Mouse (Mus musculus) small intestine, adult 2 months (tissue): ENCODE measurements at regions not wholly inside any gene's neighbourhood (a gene's known extent, or its start where the extent isn't known, plus 50 kb on each side); places are given as distances from the start of the nearest gene placed in this dataset.

ENCODE experiments used
- H3K27ac ChIP-seq: fragments of 200-500 bp; 2 replicates; pipeline ENCODE4 v1.5.1; 2012; ENCODE audit warnings: low read depth, low read length, control low read depth, inconsistent platforms; ENCODE audit not compliant: insufficient read depth
- H3K27me3 ChIP-seq: fragments of 200-500 bp; 2 replicates; pipeline ENCODE4 v1.6.1; 2012; ENCODE audit warnings: mild to moderate bottlenecking, moderate library complexity, low read length, inconsistent platforms; ENCODE audit not compliant: control insufficient read depth, insufficient read depth
- H3K36me3 ChIP-seq: fragments of 200-500 bp; 2 replicates; pipeline ENCODE4 v1.6.1; 2012; ENCODE audit warnings: mild to moderate bottlenecking, low read length, control low read depth, inconsistent platforms; ENCODE audit not compliant: control insufficient read depth, insufficient read depth
- H3K4me1 ChIP-seq: fragments of 200-500 bp; 2 replicates; pipeline ENCODE4 v1.6.1; 2012; ENCODE audit warnings: low read length, inconsistent platforms, mixed read lengths; ENCODE audit not compliant: control insufficient read depth, insufficient read depth, insufficient read length
- H3K4me3 ChIP-seq: fragments of 200-500 bp; 2 replicates; pipeline ENCODE4 v1.5.1; 2012; ENCODE audit warnings: low read depth, mild to moderate bottlenecking, control low read depth, inconsistent platforms, low read length, moderate library complexity
- CTCF ChIP-seq: fragments of 200-500 bp; IDR thresholded peaks from 2 replicates; pipeline ENCODE4 v1.5.1; 2012; ENCODE audit warnings: low read depth, mild to moderate bottlenecking, control low read depth, inconsistent platforms, low read length, moderate library complexity, mixed read lengths; ENCODE audit not compliant: insufficient replicate concordance, insufficient read length; ENCODE audit errors: extremely low read depth
- POLR2A ChIP-seq: fragments of 200-500 bp; IDR thresholded peaks from 2 replicates; pipeline ENCODE4 v1.6.1; 2012; ENCODE audit warnings: low read depth, mild to moderate bottlenecking, control low read depth, inconsistent platforms, low read length, moderate library complexity
- WGBS: fragments of 180-500 bp; shearing (Covaris S2); methylation state at CpG from one replicate; pipeline ENCODE4 v1.1.7; 2018; 5-methylcytosine and 5-hydroxymethylcytosine counted together

DNA sequence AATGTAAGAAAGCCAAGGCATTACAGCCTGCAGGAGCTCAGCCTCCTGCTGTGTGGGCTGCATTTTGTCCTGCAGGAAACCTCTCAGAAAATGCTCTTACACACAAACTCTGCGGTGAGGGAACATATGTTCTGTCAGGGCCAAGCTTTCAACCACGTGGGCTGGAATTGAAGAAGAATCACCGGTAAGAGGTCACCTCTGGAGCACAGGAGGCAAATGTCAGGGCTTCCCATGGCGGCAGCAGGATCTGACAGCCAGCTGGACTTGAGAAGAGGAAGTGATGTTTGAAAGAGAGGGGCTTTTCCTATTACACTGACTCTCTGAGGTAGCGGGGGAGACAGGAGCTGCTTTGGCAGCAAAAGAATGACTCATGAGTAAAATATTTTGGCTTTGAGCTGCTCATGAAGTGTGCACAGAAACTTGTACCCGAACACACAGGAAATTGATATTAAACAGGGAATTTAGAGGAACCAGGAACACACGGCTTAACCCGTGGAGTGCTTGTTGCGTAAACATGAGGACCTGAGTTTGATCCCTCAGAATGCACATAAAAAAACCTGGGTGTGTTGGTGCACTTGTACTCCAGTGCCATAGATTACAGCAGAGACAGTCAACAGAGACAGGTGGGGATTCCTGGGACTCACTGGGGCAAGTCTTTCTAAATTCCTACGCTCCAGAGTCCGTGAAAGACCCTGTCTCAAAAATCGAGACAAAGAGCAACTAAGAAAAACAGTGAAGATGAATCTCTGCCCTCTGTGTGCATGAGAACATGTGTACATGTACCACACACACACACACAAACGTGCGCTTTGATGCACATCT, 848.1 kb upstream of the A1bg start:
- no peak for TF ChIP-seq CTCF
- TF ChIP-seq POLR2A, result no peak
- Histone ChIP-seq H3K4me1 (no peaks in the 10 kb centered on the region), H3K27ac (no peak overlapping the region), H3K4me3 (no peak overlapping the region), H3K27me3 (no peaks in the 10 kb centered on the region), H3K36me3 (no peaks in the 10 kb centered on the region)
- 75% methylated on average over 14 of the region's 14 CpGs for WGBS

DNA sequence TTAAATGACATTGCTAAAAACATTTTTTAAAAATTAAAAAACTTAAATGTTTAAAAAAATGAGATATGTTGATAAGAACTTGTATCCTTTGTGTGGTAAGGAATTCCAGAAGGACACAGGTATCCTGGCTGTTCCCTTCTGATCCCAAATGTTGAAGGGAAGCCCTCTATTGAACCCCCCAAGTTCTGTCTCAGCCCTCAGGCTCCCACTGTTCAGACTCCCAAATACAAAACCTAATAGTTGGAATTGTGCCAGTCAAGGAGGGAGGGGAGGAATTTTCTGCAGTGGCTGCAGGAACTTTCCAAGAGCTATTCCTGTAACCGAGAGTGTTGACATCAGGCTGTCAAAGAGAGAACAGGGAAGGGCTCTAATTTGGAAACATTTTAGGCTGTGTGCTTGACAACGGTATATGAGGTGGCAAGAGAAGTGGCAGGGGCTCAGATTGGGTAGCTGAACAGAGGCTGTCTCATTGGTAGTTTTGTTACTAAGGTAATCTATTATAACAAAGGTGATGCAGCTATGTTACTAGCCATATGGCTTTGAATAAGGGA, 843.8 kb upstream of the A1bg start:
- Histone ChIP-seq H3K36me3 (no peaks in the 10 kb centered on the region), H3K27me3 (no peaks in the 10 kb centered on the region), H3K4me3 (no peak overlapping the region), H3K27ac (no peak overlapping the region), H3K4me1 (no peaks in the 10 kb centered on the region)
- WGBS, result 63% methylated on average over 2 of the region's 2 CpGs
- TF ChIP-seq POLR2A (no peak), CTCF (no peak)

DNA sequence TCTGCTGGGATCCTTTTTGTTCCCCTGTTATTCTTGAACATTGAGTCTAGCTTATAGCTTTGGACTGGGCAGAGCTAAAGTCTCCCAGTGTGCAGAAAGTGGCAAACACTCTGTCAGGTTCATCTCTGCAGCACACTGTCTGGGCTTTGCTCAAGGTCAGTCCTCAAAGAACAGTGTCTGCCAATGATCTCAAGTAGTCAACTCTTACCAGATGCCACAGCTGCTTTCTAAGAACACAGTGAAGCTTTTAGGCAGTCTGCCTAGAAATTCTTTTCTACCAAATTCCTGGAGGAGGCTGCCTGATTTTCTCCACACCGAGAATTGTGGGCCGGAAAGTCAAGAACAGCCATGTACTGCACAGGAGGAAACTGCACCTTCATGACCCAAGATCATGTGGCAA, 831.0 kb upstream of the A1bg start:
- TF ChIP-seq CTCF, result no peak
- no peak for TF ChIP-seq POLR2A
- H3K36me3 ChIP-seq, result no peaks in the 10 kb centered on the region
- no peak overlapping the region for H3K27ac ChIP-seq
- no peak overlapping the region for H3K4me3 ChIP-seq
- 86% methylated on average over 2 of the region's 2 CpGs for WGBS
- no peaks in the 10 kb centered on the region for H3K4me1 ChIP-seq
- no peaks in the 10 kb centered on the region for H3K27me3 ChIP-seq

DNA sequence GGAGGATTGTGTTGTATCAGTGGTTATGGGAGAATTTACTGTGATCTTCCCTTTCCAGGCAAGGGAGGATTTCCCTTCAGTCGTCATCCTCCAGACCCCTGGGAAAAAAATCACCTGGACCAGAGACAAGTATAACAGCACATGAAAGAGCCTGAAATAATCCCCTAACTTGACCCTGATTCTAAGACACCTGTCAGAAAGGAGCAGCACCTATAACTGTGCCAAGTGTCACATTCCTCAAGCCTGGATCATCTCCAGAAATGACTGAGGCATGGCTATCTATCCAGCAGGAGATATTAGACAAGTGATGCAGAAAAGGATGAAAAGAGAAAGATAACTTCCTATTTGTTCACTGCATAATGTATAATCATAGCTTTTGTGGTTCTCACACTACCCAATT, 800.9 kb upstream of the A1bg start:
- H3K27ac ChIP-seq, result no peak overlapping the region

DNA sequence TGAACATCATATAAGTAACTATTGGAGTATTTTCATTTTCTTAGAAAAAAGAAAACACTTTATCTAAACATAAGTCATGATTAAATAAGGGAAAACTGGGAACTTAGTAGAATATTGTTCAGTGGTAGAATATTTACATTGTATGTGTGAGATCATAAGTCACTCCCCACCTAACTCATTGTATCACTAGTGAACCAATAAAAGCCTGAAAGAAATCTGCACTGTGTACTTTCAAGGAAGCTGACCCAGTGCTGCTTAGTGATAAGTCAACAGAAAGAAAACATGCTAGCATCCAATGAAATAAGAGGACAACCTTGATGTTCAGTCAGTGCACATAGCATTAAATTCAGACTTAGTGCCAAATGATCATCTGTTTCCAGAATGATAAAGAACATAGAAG, 795.7 kb upstream of the A1bg start:
- Histone ChIP-seq H3K4me3 (no peak overlapping the region), H3K27me3 (no peaks in the 10 kb centered on the region), H3K36me3 (no peaks in the 10 kb centered on the region), H3K27ac (no peak overlapping the region), H3K4me1 (no peaks in the 10 kb centered on the region)
- TF ChIP-seq CTCF, result no peak

More for the DNA sequence above, 800.9 kb upstream of the A1bg start:
- TF ChIP-seq POLR2A (no peak), CTCF (no peak)
- Histone ChIP-seq H3K36me3 (no peaks in the 10 kb centered on the region), H3K4me3 (no peak overlapping the region), H3K27me3 (no peaks in the 10 kb centered on the region), H3K4me1 (no peaks in the 10 kb centered on the region)
- WGBS, result 54% methylated on average over 1 of the region's 1 CpGs

DNA sequence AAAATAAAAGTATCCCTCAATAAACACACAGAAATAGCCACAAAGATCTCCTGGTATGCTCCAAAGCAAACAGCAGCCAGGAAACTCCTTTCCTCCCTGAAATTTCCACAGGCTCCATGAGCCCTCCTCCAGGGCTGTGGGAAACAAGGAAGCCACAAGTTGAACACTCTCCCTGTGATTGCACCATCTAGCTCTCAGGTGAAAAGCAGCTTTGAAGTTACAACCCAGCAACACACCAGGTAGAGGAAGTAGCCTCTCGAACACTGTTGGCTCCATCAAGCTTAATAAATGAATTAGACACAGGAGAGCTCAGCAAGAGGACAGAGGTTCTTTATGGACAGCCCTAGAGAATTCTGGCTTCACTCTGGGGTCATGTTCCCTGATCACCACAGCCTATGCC, 794.4 kb upstream of the A1bg start:
- WGBS, result 57% methylated on average over 1 of the region's 1 CpGs
- Histone ChIP-seq H3K4me1 (no peaks in the 10 kb centered on the region), H3K27ac (no peak overlapping the region), H3K27me3 (no peaks in the 10 kb centered on the region), H3K4me3 (no peak overlapping the region), H3K36me3 (no peaks in the 10 kb centered on the region)
- TF ChIP-seq CTCF (no peak), POLR2A (no peak)

DNA sequence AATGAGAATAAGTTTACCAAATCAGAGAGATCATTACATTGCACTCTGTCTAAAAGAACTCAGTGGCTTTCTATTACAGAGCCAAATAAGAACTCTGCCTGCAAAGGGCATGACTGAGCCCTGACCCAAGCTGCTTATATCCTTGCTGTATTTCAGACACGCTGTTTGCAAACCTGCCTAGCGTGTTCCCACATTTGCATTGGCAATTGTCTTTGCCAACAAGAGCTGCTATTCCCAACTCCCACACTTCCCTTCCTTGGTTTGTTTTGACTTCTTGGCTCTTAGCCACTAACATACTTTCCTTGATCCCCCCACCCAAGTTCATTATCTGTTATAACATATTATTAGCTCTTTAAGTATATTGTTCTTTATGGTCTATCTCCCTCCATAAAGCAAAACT, 791.1 kb upstream of the A1bg start:
- Histone ChIP-seq H3K36me3 (no peaks in the 10 kb centered on the region), H3K4me3 (no peak overlapping the region), H3K4me1 (no peaks in the 10 kb centered on the region), H3K27ac (no peak overlapping the region), H3K27me3 (no peaks in the 10 kb centered on the region)
- no peak for TF ChIP-seq POLR2A
- TF ChIP-seq CTCF, result no peak
- 33% methylated on average over 2 of the region's 2 CpGs for WGBS

DNA sequence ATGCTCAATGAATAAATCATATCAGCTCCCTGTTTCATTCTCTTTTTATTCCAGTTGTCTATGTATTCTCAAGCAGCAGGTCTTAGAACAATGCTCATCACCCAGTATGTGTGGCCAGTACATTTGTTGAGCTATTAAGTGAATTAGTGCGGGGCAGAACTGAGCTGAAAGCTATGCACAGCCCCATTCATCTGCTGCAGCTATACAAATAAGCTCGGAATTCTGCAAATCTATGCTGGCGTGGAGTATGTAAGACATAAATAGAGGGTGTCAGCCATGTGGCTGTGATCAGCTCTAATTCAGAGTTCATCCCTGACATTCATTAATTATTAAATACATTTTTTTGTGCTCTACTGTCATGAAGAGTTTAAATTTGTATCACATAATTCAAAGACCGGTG, 786.1 kb upstream of the A1bg start:
- H3K36me3 ChIP-seq, result no peaks in the 10 kb centered on the region
- TF ChIP-seq POLR2A (no peak), CTCF (no peak)
- no peak overlapping the region for H3K4me3 ChIP-seq
- peaks cover 7% of the 10 kb centered on the region; the same call in 1 of the 2 replicates for H3K4me1 ChIP-seq
- no peak overlapping the region for H3K27ac ChIP-seq
- H3K27me3 ChIP-seq, result no peaks in the 10 kb centered on the region
- WGBS, result 92% methylated on average over 4 of the region's 4 CpGs
